Comparison of ENCODE assay signal across 20 mouse cellular contexts in genomic region chr5:142524711-142525464, GRCm38 (mm10). TPM values are rescaled to one million over a fixed set of nuclear protein-coding genes. Genes with fewer than 3 reads are reported as not detected.
DNase-seq lines count a peak whose midpoint lies in the region; ATAC-seq and TF ChIP-seq lines count a peak whose summit lies in the region.
"Had no signal": no experiment of that assay in that cellular context is flagged by ENCODE, and none has a peak within 500 bp of the region (broad histone marks: within the 10 kb centered on the region; RNA-seq: fewer than 3 reads in every experiment).

No protein-coding gene starts in this region.

- H3K36me3 ChIP-seq in heart, embryonic 10.5 days: peaks cover 4% of the 10 kb centered on the region; the same call in 1 of the 2 replicates
- no peaks in the 10 kb centered on the region for H3K36me3 ChIP-seq in lung, embryonic 15.5 days
- no peaks in the 10 kb centered on the region for H3K36me3 ChIP-seq in intestine, embryonic 16.5 days (ENCODE audit: control insufficient read depth, insufficient read depth, low read length)
- H3K36me3 ChIP-seq: embryonic facial prominence, embryonic 13.5 days; limb, embryonic 15.5 days had no signal

- peak overlapping the region; percentile 6; the same call in 1 of the 2 replicates for H3K4me2 ChIP-seq in lung, embryonic 15.5 days
- H3K4me2 ChIP-seq in intestine, embryonic 16.5 days (ENCODE audit: low read depth, low read length): no peak overlapping the region
- H3K4me2 ChIP-seq: embryonic facial prominence, embryonic 13.5 days; hindbrain, embryonic 15.5 days; limb, embryonic 15.5 days; midbrain, embryonic 11.5 days had no signal

- peak; percentile 91; the same call in 1 of the 2 replicates for ATAC-seq in lung, embryonic 15.5 days (ENCODE audit: borderline replicate concordance, extremely low read depth, low FRiP score, low TSS enrichment)
- peak; percentile 52; the same call in 1 of the 2 replicates for ATAC-seq in intestine, embryonic 16.5 days
- ATAC-seq in frontal cortex, adult (ENCODE audit: low TSS enrichment): no peak
- ATAC-seq: liver, postnatal 0 days had no signal

- 42% methylated on average over 8 of the region's 8 CpGs for WGBS in heart, embryonic 10.5 days
- WGBS in lung, embryonic 15.5 days: 41% methylated on average over 8 of the region's 8 CpGs
- WGBS in lung, adult 2 months: 60% methylated on average over 8 of the region's 8 CpGs
- 59% methylated on average over 8 of the region's 8 CpGs for WGBS in intestine, embryonic 16.5 days

- H3K4me1 ChIP-seq in heart, embryonic 10.5 days: peaks cover 23% of the 10 kb centered on the region
- peaks cover 15% of the 10 kb centered on the region for H3K4me1 ChIP-seq in lung, embryonic 15.5 days
- H3K4me1 ChIP-seq in lung, adult 2 months (ENCODE audit: control insufficient read depth, insufficient read depth, low read length): peaks cover 3% of the 10 kb centered on the region; the same call in 1 of the 2 replicates
- no peaks in the 10 kb centered on the region for H3K4me1 ChIP-seq in intestine, embryonic 16.5 days (ENCODE audit: control insufficient read depth, insufficient read depth, low read length)
- H3K4me1 ChIP-seq: embryonic facial prominence, embryonic 13.5 days; hindbrain, embryonic 15.5 days; limb, embryonic 15.5 days had no signal

- no peaks in the 10 kb centered on the region; the same call in 1 of the 2 replicates for H3K9me3 ChIP-seq in heart, embryonic 10.5 days
- no peaks in the 10 kb centered on the region for H3K9me3 ChIP-seq in lung, embryonic 15.5 days
- H3K9me3 ChIP-seq in intestine, embryonic 16.5 days (ENCODE audit: control insufficient read depth, low read length): 0 out of 2 replicates have a peak, but pooled peaks cover 5% of the 10 kb centered on the region
- H3K9me3 ChIP-seq: embryonic facial prominence, embryonic 13.5 days; hindbrain, embryonic 15.5 days; limb, embryonic 15.5 days had no signal

- no peak for TF ChIP-seq CTCF in lung, adult 2 months (IDR thresholded peaks at IDR 0.05; ENCODE audit: insufficient read depth, low read length)

- no peak overlapping the region for H3K4me3 ChIP-seq in heart, embryonic 10.5 days
- H3K4me3 ChIP-seq in lung, embryonic 15.5 days: no peak overlapping the region
- H3K4me3 ChIP-seq in lung, adult 2 months (replicated peaks; ENCODE audit: extremely low read depth, low read depth, low read length): no peak overlapping the region
- H3K4me3 ChIP-seq in intestine, embryonic 16.5 days (ENCODE audit: low read length): no peak overlapping the region
- H3K4me3 ChIP-seq: embryonic facial prominence, embryonic 13.5 days; hindbrain, embryonic 15.5 days; limb, embryonic 15.5 days; myocyte had no signal

- DNase-seq in heart, embryonic 10.5 days (ENCODE audit: low spot score): no peak
- DNase-seq in heart, adult 11 months: no peak
- DNase-seq in lung, adult 2 months: no peak
- peak; percentile 90 for DNase-seq in retina, postnatal 1 day
- no peak for DNase-seq in gastrocnemius, postnatal 4 days (ENCODE audit: low spot score in 2 of 2)
- DNase-seq: adrenal gland, adult 2 months; gastrocnemius, postnatal 25 days; liver, postnatal 0 days; thymus, adult 2 months had no signal

- peak overlapping the region; percentile 66; the same call in 1 of the 2 replicates for H3K27ac ChIP-seq in heart, embryonic 10.5 days
- peak overlapping the region; percentile 83 for H3K27ac ChIP-seq in lung, embryonic 15.5 days
- peak overlapping the region; percentile 48; the same call in 1 of the 2 replicates for H3K27ac ChIP-seq in intestine, embryonic 16.5 days (ENCODE audit: low read length)
- H3K27ac ChIP-seq: embryonic facial prominence, embryonic 13.5 days; hindbrain, embryonic 15.5 days; kidney, postnatal 0 days; limb, embryonic 15.5 days had no signal

- peaks cover 15% of the 10 kb centered on the region for H3K27me3 ChIP-seq in heart, embryonic 10.5 days (ENCODE audit: insufficient read depth, poor library complexity, severe bottlenecking)
- peaks cover 20% of the 10 kb centered on the region for H3K27me3 ChIP-seq in lung, embryonic 15.5 days
- peaks cover 5% of the 10 kb centered on the region; the same call in 1 of the 2 replicates for H3K27me3 ChIP-seq in intestine, embryonic 16.5 days (replicated peaks; ENCODE audit: control insufficient read depth, insufficient read depth, low read length)
- H3K27me3 ChIP-seq: hindbrain, embryonic 15.5 days had no signal

- TF ChIP-seq POLR2A in lung, adult 2 months (IDR thresholded peaks at IDR 0.05; ENCODE audit: borderline replicate concordance, extremely low read depth, low read depth, low read length): no peak

- H3K9ac ChIP-seq in lung, embryonic 15.5 days: no peak overlapping the region
- H3K9ac ChIP-seq in intestine, embryonic 16.5 days (ENCODE audit: low read depth, low read length): no peak overlapping the region
- H3K9ac ChIP-seq: embryonic facial prominence, embryonic 13.5 days; hindbrain, embryonic 15.5 days; limb, embryonic 15.5 days; liver, postnatal 0 days had no signal

RNA-seq across cellular contexts. Expression of gene Papolb, which starts 5.0 kb away (rescaled TPM):
- 0.39 and 0.50 TPM in 2 replicates for polyA plus RNA-seq in heart, embryonic 10.5 days (2016; fragmentation: Nextera tagmentation; extraction: Ambion mirVana)
- polyA plus RNA-seq in lung, embryonic 15.5 days (2015; fragmentation: Nextera tagmentation; extraction: Ambion mirVana): 0.15 and 0.21 TPM in 2 replicates
- 0.10 and 0.14 TPM in 2 replicates for polyA plus RNA-seq in lung, adult 2 months (2012; rRNA removed)
- 0.05 TPM in 1 of 2 replicates, not detected in the other for polyA plus RNA-seq in intestine, embryonic 16.5 days (2015; fragmentation: Nextera tagmentation; extraction: Ambion mirVana)
- total RNA-seq in gastrocnemius, postnatal 4 days (2021): under 1 TPM; 0.23 to 0.66 TPM
- total RNA-seq: neutrophil, adult 5-6 weeks had no signal
- polyA plus RNA-seq: adrenal gland, adult 2 months; liver, postnatal 0 days; spleen, adult 2 months had no signal

RNA-seq across cellular contexts. Expression of gene Radil, which starts 26.0 kb away (rescaled TPM):
- 10.9 and 14.4 TPM in 2 replicates for polyA plus RNA-seq in heart, embryonic 10.5 days (2016; fragmentation: Nextera tagmentation; extraction: Ambion mirVana)
- 2.6 and 3.5 TPM in 2 replicates for polyA plus RNA-seq in lung, embryonic 15.5 days (2015; fragmentation: Nextera tagmentation; extraction: Ambion mirVana)
- 36.0 and 40.6 TPM in 2 replicates for polyA plus RNA-seq in lung, adult 2 months (2012; rRNA removed)
- polyA plus RNA-seq in intestine, embryonic 16.5 days (2015; fragmentation: Nextera tagmentation; extraction: Ambion mirVana): 1.6 and 2.2 TPM in 2 replicates
- total RNA-seq in gastrocnemius, postnatal 4 days (2021): 1 to 10 TPM; 7.2 to 7.9 TPM
- total RNA-seq: neutrophil, adult 5-6 weeks had no signal
- polyA plus RNA-seq: liver, postnatal 0 days had no signal
